Mouse (Mus musculus): ENCODE measurements at regions not wholly inside any gene's neighbourhood (a gene's known extent, or its start where the extent isn't known, plus 50 kb on each side); places are given as distances from the start of the nearest gene placed in this dataset.

GRCm38 (mm10) chr11:114592961-114593360 is 75.4 kb upstream of the Rpl38 start:
- no peak for TF ChIP-seq GATA1 (IDR thresholded peaks at IDR 0.05; ENCODE audit: borderline replicate concordance, low read length)
- no peak for TF ChIP-seq FLI1 (IDR thresholded peaks at IDR 0.05; ENCODE audit: low read length)
